Mouse (Mus musculus) brain, embryonic 18.5 days (tissue): ENCODE results near the gene Six2.
"Not testable (repeated sequence)": the region's sequence is repeated elsewhere in the genome, so short reads cannot be mapped to it uniquely, and the experiment has no call there.

Experiments used
- DNase-seq: peaks from one replicate; pipeline ENCODE4 v3.0.0-alpha.2; 2012; ENCODE audit warnings: low read depth, low spot score

Gene Six2

GRCm38 (mm10) chr17:85690323-85690968, 2.4 kb upstream of the Six2 start:
- DNase-seq: no peak

GRCm38 (mm10) chr17:85689807-85690319, 1.8 kb upstream of the Six2 start:
- DNase-seq: no peak

- DNase-seq: no peak
Observed at GRCm38 (mm10) chr17:85688911-85689806, 1.1 kb upstream of the Six2 start.

- no peak for DNase-seq
Observed at GRCm38 (mm10) chr17:85687421-85688235, 446 bp downstream of the Six2 start.

- DNase-seq: no peak
Observed at GRCm38 (mm10) chr17:85686476-85687420, 1.3 kb downstream of the Six2 start.

- no peak for DNase-seq
Observed at GRCm38 (mm10) chr17:85685689-85686281, 2.3 kb downstream of the Six2 start.

GRCm38 (mm10) chr17:85684841-85685688, 3.0 kb downstream of the Six2 start:
- DNase-seq: no peak

- DNase-seq: not testable (repeated sequence)
Observed at GRCm38 (mm10) chr17:85684436-85684835, 3.6 kb downstream of the Six2 start.

- no peak for DNase-seq
Observed at GRCm38 (mm10) chr17:85683984-85684307, 4.1 kb downstream of the Six2 start.

- DNase-seq: no peak
Observed at GRCm38 (mm10) chr17:85683111-85683983, 4.7 kb downstream of the Six2 start.

- no peak for DNase-seq
Observed at GRCm38 (mm10) chr17:85682181-85682710, 5.8 kb downstream of the Six2 start.

- no peak for DNase-seq
Observed at GRCm38 (mm10) chr17:85681741-85682140, 6.3 kb downstream of the Six2 start.

GRCm38 (mm10) chr17:85680851-85681550, 7.1 kb downstream of the Six2 start:
- DNase-seq: no peak

- DNase-seq: no peak
Observed at GRCm38 (mm10) chr17:85680116-85680850, 7.8 kb downstream of the Six2 start.

- DNase-seq: no peak
Observed at GRCm38 (mm10) chr17:85679651-85680050, 8.4 kb downstream of the Six2 start.

GRCm38 (mm10) chr17:85664618-85665320, 23.3 kb downstream of the Six2 start:
- DNase-seq: peak; percentile 63
